10 mouse cellular contexts compared by ENCODE assay signal in genomic region chrX:159321342-159321741, GRCm38 (mm10). TPM values are rescaled to one million over a fixed set of nuclear protein-coding genes. Genes with fewer than 3 reads are reported as not detected.
A peak's percentile ranks its signal among the peaks of the same experiment; 100 is the strongest.
DNase-seq lines count a peak whose midpoint lies in the region; ATAC-seq and TF ChIP-seq lines count a peak whose summit lies in the region.
"Had no signal": no experiment of that assay in that cellular context is flagged by ENCODE, and none has a peak within 500 bp of the region (broad histone marks: within the 10 kb centered on the region; RNA-seq: fewer than 3 reads in every experiment).

No protein-coding gene starts in this region.

- TF ChIP-seq CTCF in intestine, postnatal 0 days (IDR thresholded peaks at IDR 0.05; ENCODE audit: low read depth), result peak; percentile 77
- peak; percentile 57 for TF ChIP-seq CTCF in bone marrow, adult 2 months (IDR thresholded peaks at IDR 0.05; ENCODE audit: control insufficient read depth, insufficient read depth, low read length)
- peak; percentile 81 for TF ChIP-seq CTCF in midbrain, postnatal 0 days (IDR thresholded peaks at IDR 0.05)

- H3K36me3 ChIP-seq in intestine, postnatal 0 days (ENCODE audit: control insufficient read depth, insufficient read depth), result peaks cover 2% of the 10 kb centered on the region; the same call in 1 of the 2 replicates
- H3K36me3 ChIP-seq in intestine, embryonic 16.5 days (ENCODE audit: control insufficient read depth, insufficient read depth, low read length), result no peaks in the 10 kb centered on the region
- no peaks in the 10 kb centered on the region for H3K36me3 ChIP-seq in midbrain, postnatal 0 days (ENCODE audit: insufficient read depth, low read length)
- H3K36me3 ChIP-seq: embryonic facial prominence, embryonic 12.5 days had no signal

- no peak for TF ChIP-seq POLR2A in bone marrow, adult 2 months (IDR thresholded peaks at IDR 0.05; ENCODE audit: borderline replicate concordance, control insufficient read depth, low read depth, low read length)

- no peak overlapping the region for H3K4me2 ChIP-seq in intestine, postnatal 0 days (replicated peaks; ENCODE audit: low read depth)
- no peak overlapping the region for H3K4me2 ChIP-seq in intestine, embryonic 16.5 days (ENCODE audit: low read depth, low read length)
- no peak overlapping the region for H3K4me2 ChIP-seq in midbrain, postnatal 0 days (ENCODE audit: low read depth, low read length, poor library complexity, severe bottlenecking)
- H3K4me2 ChIP-seq: embryonic facial prominence, embryonic 12.5 days had no signal

- peak; percentile 61 to 80 for DNase-seq in heart, postnatal 14 days
- DNase-seq in left cerebral cortex, adult 18-20 months (ENCODE audit: low spot score in 2 of 2), result peak; percentile 71 to 79
- peak; percentile 69 for DNase-seq in midbrain, postnatal 0 days (ENCODE audit: low spot score)
- DNase-seq in testis, postnatal 14 days (ENCODE audit: low spot score), result peak; percentile 4

- no peaks in the 10 kb centered on the region for H3K27me3 ChIP-seq in intestine, postnatal 0 days (replicated peaks; ENCODE audit: control insufficient read depth, insufficient read depth, low read length)
- H3K27me3 ChIP-seq in intestine, embryonic 16.5 days (replicated peaks; ENCODE audit: control insufficient read depth, insufficient read depth, low read length), result no peaks in the 10 kb centered on the region
- no peaks in the 10 kb centered on the region for H3K27me3 ChIP-seq in midbrain, postnatal 0 days (ENCODE audit: insufficient read depth, low read length)
- H3K27me3 ChIP-seq: embryonic facial prominence, embryonic 12.5 days had no signal

- H3K4me1 ChIP-seq in intestine, postnatal 0 days (replicated peaks; ENCODE audit: control insufficient read depth, insufficient read depth, low read length), result no peaks in the 10 kb centered on the region
- no peaks in the 10 kb centered on the region for H3K4me1 ChIP-seq in intestine, embryonic 16.5 days (ENCODE audit: control insufficient read depth, insufficient read depth, low read length)
- no peaks in the 10 kb centered on the region for H3K4me1 ChIP-seq in bone marrow, adult 2 months (ENCODE audit: control insufficient read depth, insufficient read depth, low read length)
- no peaks in the 10 kb centered on the region for H3K4me1 ChIP-seq in midbrain, postnatal 0 days (ENCODE audit: insufficient read depth, low read length)
- H3K4me1 ChIP-seq: embryonic facial prominence, embryonic 12.5 days had no signal

- no peaks in the 10 kb centered on the region for H3K9me3 ChIP-seq in intestine, postnatal 0 days (ENCODE audit: control insufficient read depth)
- no peaks in the 10 kb centered on the region for H3K9me3 ChIP-seq in intestine, embryonic 16.5 days (ENCODE audit: control insufficient read depth, low read length)
- H3K9me3 ChIP-seq in midbrain, postnatal 0 days (ENCODE audit: low read length), result no peaks in the 10 kb centered on the region
- H3K9me3 ChIP-seq: embryonic facial prominence, embryonic 12.5 days had no signal

- no peak overlapping the region for H3K27ac ChIP-seq in intestine, postnatal 0 days (ENCODE audit: low read depth, low read length)
- no peak overlapping the region for H3K27ac ChIP-seq in intestine, embryonic 16.5 days (ENCODE audit: low read length)
- H3K27ac ChIP-seq in bone marrow, adult 2 months (ENCODE audit: control insufficient read depth, insufficient read depth, low read depth, low read length, poor library complexity), result no peak overlapping the region
- H3K27ac ChIP-seq in midbrain, postnatal 0 days (ENCODE audit: low read depth, low read length), result no peak overlapping the region
- H3K27ac ChIP-seq: embryonic facial prominence, embryonic 12.5 days had no signal

- no peak for ATAC-seq in intestine, postnatal 0 days
- ATAC-seq in intestine, embryonic 16.5 days, result no peak
- peak; percentile 87 for ATAC-seq in erythroblast, adult 5-6 weeks (replicated peaks; ENCODE audit: low FRiP score, poor library complexity, severe bottlenecking)
- ATAC-seq in midbrain, postnatal 0 days (ENCODE audit: low FRiP score), result no peak

- no peak overlapping the region for H3K4me3 ChIP-seq in intestine, postnatal 0 days (ENCODE audit: low read depth, low read length)
- no peak overlapping the region for H3K4me3 ChIP-seq in intestine, embryonic 16.5 days (ENCODE audit: low read length)
- no peak overlapping the region for H3K4me3 ChIP-seq in bone marrow, adult 2 months (replicated peaks; ENCODE audit: control insufficient read depth, low read depth, low read length)
- no peak overlapping the region for H3K4me3 ChIP-seq in midbrain, postnatal 0 days (ENCODE audit: low read depth, low read length)
- H3K4me3 ChIP-seq: embryonic facial prominence, embryonic 12.5 days; myocyte had no signal

- WGBS in intestine, postnatal 0 days, result 31% methylated on average over 8 of the region's 8 CpGs
- 28% methylated on average over 8 of the region's 8 CpGs for WGBS in intestine, embryonic 16.5 days
- 40% methylated on average over 8 of the region's 8 CpGs for WGBS in bone marrow, adult 2 months
- 24% methylated on average over 8 of the region's 8 CpGs for WGBS in midbrain, postnatal 0 days

- intact Hi-C loops in heart, postnatal 14 days (cut with DNase I), result loop anchor here (2.0 kb wide), 2 partner anchors 35 to 279 kb away; no protein-coding TSS in a partner anchor

- H3K9ac ChIP-seq in intestine, postnatal 0 days (ENCODE audit: low read depth, low read length), result no peak overlapping the region
- H3K9ac ChIP-seq in intestine, embryonic 16.5 days (ENCODE audit: low read depth, low read length), result no peak overlapping the region
- H3K9ac ChIP-seq in midbrain, postnatal 0 days (replicated peaks; ENCODE audit: low read length, poor library complexity, severe bottlenecking), result no peak overlapping the region
- H3K9ac ChIP-seq: embryonic facial prominence, embryonic 12.5 days had no signal

RNA-seq across cellular contexts. Expression of gene Eif1ax, which starts 50.6 kb away (rescaled TPM):
- polyA plus RNA-seq in intestine, postnatal 0 days (2015; fragmentation: Nextera tagmentation; extraction: Ambion mirVana), result 51.0 and 61.3 TPM in 2 replicates
- 95.2 and 110 TPM in 2 replicates for polyA plus RNA-seq in intestine, embryonic 16.5 days (2015; fragmentation: Nextera tagmentation; extraction: Ambion mirVana)
- 23.6 and 28.5 TPM in 2 replicates for polyA plus RNA-seq in bone marrow, adult 2 months (2011; ENCODE audit: insufficient read depth, insufficient read length, low replicate concordance, missing spikeins)
- total RNA-seq in erythroblast, adult 5-6 weeks (2015; ENCODE audit: low replicate concordance), result 10.0 and 20.1 TPM in 2 replicates
- total RNA-seq in erythroblast, adult 5-6 weeks (2017; ENCODE audit: low replicate concordance), result 8.6 and 10.5 TPM in 2 replicates
- total RNA-seq in heart, postnatal 14 days (2021), result 10 to 100 TPM; 82.7 to 93.3 TPM
- 100 to 1,000 TPM; 121 to 128 TPM for total RNA-seq in left cerebral cortex, adult 18-20 months (2021)
- 82.5 and 103 TPM in 2 replicates for total RNA-seq in midbrain, postnatal 0 days (2014; rRNA removed)
- polyA plus RNA-seq in midbrain, postnatal 0 days (2015; fragmentation: Nextera tagmentation; extraction: Ambion mirVana), result 76.7 and 82.3 TPM in 2 replicates

Comparison
In these comparisons a context has a peak if more than half of its experiments do, and no peak if none do; other contexts are left out.
1. DNase-seq: peak in every context shown above with its lines; median percentile 75 in left cerebral cortex, adult 18-20 months; 70 in heart, postnatal 14 days; 69 in midbrain, postnatal 0 days; 4 in testis, postnatal 14 days.